In the genomic region with DNA sequence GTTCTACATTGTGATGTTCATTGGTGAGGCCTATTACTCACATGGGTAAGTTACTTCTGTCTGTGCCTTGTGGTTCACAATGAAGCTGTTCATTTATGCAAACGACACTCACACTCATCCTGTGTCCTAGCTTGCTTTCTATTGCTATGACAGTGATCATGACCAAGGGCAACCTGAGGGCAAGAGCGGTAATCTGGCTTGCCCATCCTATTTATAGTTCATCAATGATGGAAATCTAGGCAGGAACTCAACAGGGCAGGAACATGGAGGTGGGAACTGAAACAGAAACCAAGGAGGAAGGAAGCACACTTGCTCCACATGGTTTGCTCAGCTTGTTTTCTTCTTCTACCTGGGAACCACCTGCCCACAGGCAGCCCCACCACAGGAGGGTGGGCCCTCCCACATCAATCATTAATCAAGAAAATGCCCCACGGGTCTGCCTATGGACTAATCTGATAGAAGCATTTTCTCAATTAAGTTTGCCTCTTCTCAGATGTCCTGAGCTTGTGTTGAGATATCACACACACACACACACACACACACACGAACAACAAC, we compare ENCODE assay signal across 26 mouse cellular contexts. TPM values are rescaled to one million over a fixed set of nuclear protein-coding genes. Genes with fewer than 3 reads are reported as not detected.
DNase-seq lines count a peak whose midpoint lies in the region; ATAC-seq and TF ChIP-seq lines count a peak whose summit lies in the region.
"Had no signal": no experiment of that assay in that cellular context is flagged by ENCODE, and none has a peak within 500 bp of the region (broad histone marks: within the 10 kb centered on the region; RNA-seq: fewer than 3 reads in every experiment).

No protein-coding gene starts in this region.

- peaks cover 9% of the 10 kb centered on the region; the same call in 1 of the 2 replicates for H3K9me3 ChIP-seq in heart, embryonic 12.5 days (replicated peaks)
- H3K9me3 ChIP-seq in liver, embryonic 11.5 days (ENCODE audit: control insufficient read depth, low read length): no peaks in the 10 kb centered on the region; the same call in 1 of the 2 replicates
- H3K9me3 ChIP-seq: intestine, embryonic 15.5 days; liver, embryonic 12.5 days had no signal

- no peak overlapping the region for H3K4me3 ChIP-seq in heart, embryonic 12.5 days
- H3K4me3 ChIP-seq in spleen, adult 2 months (ENCODE audit: extremely low read depth, insufficient read depth, insufficient read length): no peak overlapping the region
- H3K4me3 ChIP-seq in liver, embryonic 11.5 days (ENCODE audit: low read depth, low read length): no peak overlapping the region
- H3K4me3 ChIP-seq: erythroblast, embryonic 14.5 days; intestine, embryonic 15.5 days; limb, embryonic 13.5 days; liver, embryonic 12.5 days; midbrain, embryonic 13.5 days had no signal

- no peak overlapping the region for H3K4me2 ChIP-seq in heart, embryonic 12.5 days
- no peak overlapping the region for H3K4me2 ChIP-seq in liver, embryonic 11.5 days
- H3K4me2 ChIP-seq: intestine, embryonic 15.5 days; limb, embryonic 13.5 days; liver, embryonic 12.5 days; midbrain, embryonic 13.5 days had no signal

- no peak for TF ChIP-seq POLR2A in spleen, adult 2 months (IDR thresholded peaks at IDR 0.05; ENCODE audit: low read depth, low read length)

- no peak for TF ChIP-seq CTCF in spleen, adult 2 months (IDR thresholded peaks at IDR 0.05; ENCODE audit: extremely low read depth, insufficient read depth, insufficient read length, insufficient replicate concordance)

- no peak for ATAC-seq in heart, embryonic 12.5 days (ENCODE audit: insufficient number of reproducible peaks, low FRiP score)
- no peak for ATAC-seq in liver, embryonic 11.5 days (replicated peaks; ENCODE audit: low FRiP score)
- ATAC-seq in activated CD4-positive, CD25-positive, alpha-beta regulatory T cell, adult 4 months: no peak
- ATAC-seq: forebrain, postnatal 0 days; hindbrain, embryonic 16.5 days; intestine, embryonic 15.5 days; liver, embryonic 12.5 days; liver, postnatal 0 days; midbrain, embryonic 13.5 days had no signal

- H3K36me3 ChIP-seq in heart, embryonic 12.5 days: 0 out of 2 replicates have a peak, but pooled peaks cover 5% of the 10 kb centered on the region
- no peaks in the 10 kb centered on the region for H3K36me3 ChIP-seq in spleen, adult 2 months (ENCODE audit: control insufficient read depth, insufficient read depth, low read length)
- no peaks in the 10 kb centered on the region for H3K36me3 ChIP-seq in liver, embryonic 11.5 days (ENCODE audit: control insufficient read depth, insufficient read depth, low read length)
- H3K36me3 ChIP-seq: intestine, embryonic 15.5 days; liver, embryonic 12.5 days; midbrain, embryonic 13.5 days had no signal

- H3K9ac ChIP-seq in heart, embryonic 12.5 days: no peak overlapping the region
- no peak overlapping the region for H3K9ac ChIP-seq in liver, embryonic 11.5 days (ENCODE audit: low read depth, low read length)
- H3K9ac ChIP-seq: forebrain, postnatal 0 days; intestine, embryonic 15.5 days; limb, embryonic 13.5 days; liver, embryonic 12.5 days; liver, postnatal 0 days; midbrain, embryonic 13.5 days had no signal

- DNase-seq in heart, adult 11 months: peak; percentile 83
- peak; percentile 23 to 50 for DNase-seq in CD8-positive naive resting alpha-beta T cell, adult 2 months (ENCODE audit: low read depth in 2 of 2, low spot score in 2 of 2)
- peak; percentile 65 for DNase-seq in induced T-regulatory cell, adult 2 months (ENCODE audit: low read depth)
- DNase-seq in spleen, adult 2 months (ENCODE audit: low read depth in 1 of 2, low spot score in 2 of 2): peak; percentile 52 to 65
- no peak for DNase-seq in liver, embryonic 11.5 days (ENCODE audit: low spot score)
- DNase-seq in thymus, postnatal 36 days: no peak
- DNase-seq: adrenal gland, postnatal 14 days; cerebellum, adult 11-12 months; cerebellum, postnatal 10 days; forebrain, postnatal 0 days; kidney, adult 9 months; kidney, postnatal 10 days; layer of hippocampus, adult 9-11 months; liver, postnatal 0 days; retina, postnatal 1 day; right cerebral cortex, postnatal 14 days; thymus, postnatal 14 days had no signal

- H3K4me1 ChIP-seq in heart, embryonic 12.5 days (replicated peaks): peaks cover 6% of the 10 kb centered on the region; the same call in 1 of the 2 replicates
- H3K4me1 ChIP-seq in spleen, adult 2 months (ENCODE audit: control insufficient read depth, insufficient read depth, insufficient read length): peaks cover 14% of the 10 kb centered on the region; the same call in 1 of the 2 replicates
- no peaks in the 10 kb centered on the region for H3K4me1 ChIP-seq in liver, embryonic 11.5 days (replicated peaks; ENCODE audit: control insufficient read depth, insufficient read depth, low read length)
- H3K4me1 ChIP-seq: liver, embryonic 12.5 days had no signal

- no peaks in the 10 kb centered on the region for H3K27me3 ChIP-seq in heart, embryonic 12.5 days (replicated peaks)
- H3K27me3 ChIP-seq in spleen, adult 2 months (ENCODE audit: control insufficient read depth, insufficient read depth, low read length): no peaks in the 10 kb centered on the region
- H3K27me3 ChIP-seq in liver, embryonic 11.5 days (replicated peaks; ENCODE audit: control insufficient read depth, insufficient read depth, low read length): no peaks in the 10 kb centered on the region
- H3K27me3 ChIP-seq: intestine, embryonic 15.5 days; limb, embryonic 13.5 days; liver, embryonic 12.5 days; midbrain, embryonic 13.5 days had no signal

- WGBS in heart, embryonic 12.5 days: 83% methylated on average over 4 of the region's 4 CpGs
- 27% methylated on average over 4 of the region's 4 CpGs for WGBS in spleen, adult 2 months
- 81% methylated on average over 4 of the region's 4 CpGs for WGBS in liver, embryonic 11.5 days

- H3K27ac ChIP-seq in heart, embryonic 12.5 days (ENCODE audit: poor library complexity, severe bottlenecking): no peak overlapping the region
- peak overlapping the region; percentile 88 for H3K27ac ChIP-seq in spleen, adult 2 months (ENCODE audit: insufficient read depth, low read length)
- no peak overlapping the region for H3K27ac ChIP-seq in liver, embryonic 11.5 days (ENCODE audit: low read depth, low read length)
- H3K27ac ChIP-seq: intestine, embryonic 15.5 days; limb, embryonic 13.5 days; liver, embryonic 12.5 days; macrophage; midbrain, embryonic 13.5 days had no signal

RNA-seq across cellular contexts. Expression of a gene that starts 50.0 kb away (rescaled TPM):
- 12.0 and 12.4 TPM in 2 replicates for polyA plus RNA-seq in heart, embryonic 12.5 days (2016; fragmentation: Nextera tagmentation; extraction: Ambion mirVana)
- polyA plus RNA-seq in spleen, adult 2 months (2012; rRNA removed): 3.4 and 4.3 TPM in 2 replicates
- polyA plus RNA-seq in liver, embryonic 11.5 days (2014; fragmentation: Nextera tagmentation; extraction: Ambion mirVana): 18.6 and 20.1 TPM in 2 replicates
- under 1 TPM; 0.41 to 0.90 TPM for polyA plus RNA-seq in activated CD4-positive, CD25-positive, alpha-beta regulatory T cell, adult 4 months (2017; shearing (Covaris generic))

Comparison
In these comparisons a context has a peak if more than half of its experiments do, and no peak if none do; other contexts are left out.
1. DNase-seq: peak in heart, adult 11 months (single experiment), CD8-positive naive resting alpha-beta T cell, adult 2 months (2 of 2), induced T-regulatory cell, adult 2 months (single experiment) and spleen, adult 2 months (2 of 2); none in liver, embryonic 11.5 days (single experiment) and thymus, postnatal 36 days (0 of 2).